Mouse (Mus musculus) heart, postnatal 25 days (tissue): ENCODE results near the gene Mocs3. TPM values are rescaled to one million over a fixed set of nuclear protein-coding genes. Genes with fewer than 3 reads are reported as not detected.

ENCODE experiments used
- DNase-seq: peaks from one replicate; pipeline ENCODE4 v3.0.0; 2022; ENCODE audit warnings: low spot score
- intact Hi-C: fragments of 180-260 bp; cut with DNase I; formaldehyde crosslinking; loops from one replicate; pipeline ENCODE4 v1.15.1; 2025
- total RNA-seq, 2 experiments: library from RNA; stranded (reverse); gene quantifications; 2 replicates each; pipeline ENCODE4 v1.2.3; 2021

The Mocs3 gene
- total RNA-seq, result 1 to 10 TPM; 6.2 to 7.1 TPM

DNA sequence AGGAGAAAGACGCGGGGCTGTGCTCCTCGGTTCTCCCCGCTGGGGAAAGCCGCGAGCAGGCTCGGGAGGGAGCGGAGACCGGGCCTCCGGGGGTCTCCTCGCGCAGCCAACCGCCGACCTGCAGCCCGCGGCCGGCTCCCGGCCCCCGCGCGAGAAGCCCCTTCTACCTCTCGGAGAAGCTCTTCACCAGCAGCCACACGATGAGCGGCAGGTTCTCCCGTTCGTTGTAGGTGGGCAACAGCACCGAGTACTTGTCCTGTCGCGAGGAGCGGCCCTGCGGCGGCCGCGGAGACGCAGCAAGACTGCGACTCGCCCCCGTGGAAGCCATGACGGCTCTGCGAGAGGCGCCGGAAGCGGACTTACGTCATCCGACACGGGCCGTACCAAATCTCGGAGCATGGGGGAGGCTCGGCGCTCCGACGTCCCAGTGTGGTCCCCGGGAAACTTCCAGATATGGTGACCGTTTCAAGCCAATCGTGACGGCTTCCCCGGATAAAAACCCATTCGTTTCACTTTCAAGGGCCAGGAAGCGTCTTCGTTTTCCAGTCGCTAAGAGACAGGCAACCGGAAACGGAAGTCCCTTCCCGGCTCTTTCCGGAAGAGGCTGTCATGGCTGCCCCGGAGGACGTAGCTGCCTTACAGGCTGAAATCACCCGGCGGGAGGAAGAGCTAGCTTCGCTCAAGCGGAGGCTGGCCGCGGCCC is at the start of gene Mocs3, which contains the start of the genes Gm20716 and Dpm1:
Gene Mocs3 (plus strand): TSS at position 597 of the 703 bp plus-strand sequence.
Gene Gm20716 (minus strand): TSS at position 339 of the 703 bp plus-strand sequence.
Gene Dpm1 (minus strand): TSS at position 566 of the 703 bp plus-strand sequence.
- intact Hi-C loops, result no loop called here

DNA sequence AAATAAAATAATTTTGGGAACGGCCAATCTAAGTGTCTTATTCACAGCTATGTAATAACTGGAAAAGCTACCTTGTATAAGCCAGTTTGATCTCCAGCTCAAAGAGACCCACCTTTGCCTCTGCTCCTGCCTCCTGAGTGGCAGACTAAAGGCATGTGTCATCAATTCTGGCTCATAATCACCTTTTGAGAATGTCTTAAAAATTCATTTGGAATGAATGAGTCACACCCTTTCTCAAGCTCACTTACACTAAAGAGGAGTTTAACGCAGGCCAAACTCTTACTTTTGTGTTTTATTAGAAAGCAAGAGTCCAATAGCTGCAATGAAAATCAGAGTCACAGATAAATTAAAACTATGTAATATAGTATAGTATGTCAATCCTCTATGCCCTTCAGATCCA is 38.6 kb upstream of the Mocs3 start:
- intact Hi-C loops, result no loop called here
- DNase-seq, result no peak

More for the DNA sequence above, at the start of gene Mocs3, which contains the start of the genes Gm20716 and Dpm1:
- peak; percentile 75 for DNase-seq

GRCm38 (mm10) chr2:168193685-168194084 is 36.7 kb upstream of the Mocs3 start:
- DNase-seq, result no peak
- intact Hi-C loops, result no loop called here

DNA sequence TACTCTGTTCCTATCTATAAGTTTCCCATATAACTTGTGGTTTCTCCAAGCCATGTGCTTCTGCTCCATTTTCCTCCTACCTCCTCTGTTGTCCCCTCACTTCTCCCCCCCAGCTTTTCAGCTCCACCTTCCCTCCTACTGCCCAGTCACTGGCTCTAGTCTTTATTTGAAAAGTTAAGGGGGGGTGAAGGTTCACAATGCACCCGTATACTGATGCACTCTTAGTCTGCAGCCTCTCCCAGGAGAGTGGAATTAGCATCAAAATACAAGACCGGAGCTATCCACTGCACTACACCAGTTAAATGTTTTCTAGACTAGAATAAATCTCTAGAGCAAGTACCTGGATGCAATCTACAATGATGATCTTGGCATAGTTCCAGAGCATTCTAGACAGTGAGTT is 34.7 kb upstream of the Mocs3 start:
- intact Hi-C loops, result no loop called here
- no peak for DNase-seq

DNA sequence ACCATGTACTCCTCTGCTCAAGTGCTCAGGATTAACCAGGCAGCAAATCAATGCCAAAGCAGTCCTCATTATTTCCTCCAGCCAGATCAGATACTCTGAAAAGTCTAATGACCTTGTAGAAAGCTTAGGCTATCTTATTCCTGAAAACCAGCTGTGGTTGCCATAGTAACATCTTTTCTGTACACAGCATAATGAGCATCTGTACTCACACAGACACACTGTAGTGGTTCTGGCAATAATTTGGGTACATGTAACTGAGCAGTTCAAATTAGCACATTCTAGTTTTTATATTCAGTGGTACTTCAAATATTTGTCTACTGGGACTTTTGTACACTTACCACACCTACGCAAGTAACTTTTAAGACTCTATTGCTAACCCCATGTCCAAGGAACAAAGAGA is 32.0 kb upstream of the Mocs3 start:
- intact Hi-C loops, result no loop called here
- DNase-seq, result no peak

DNA sequence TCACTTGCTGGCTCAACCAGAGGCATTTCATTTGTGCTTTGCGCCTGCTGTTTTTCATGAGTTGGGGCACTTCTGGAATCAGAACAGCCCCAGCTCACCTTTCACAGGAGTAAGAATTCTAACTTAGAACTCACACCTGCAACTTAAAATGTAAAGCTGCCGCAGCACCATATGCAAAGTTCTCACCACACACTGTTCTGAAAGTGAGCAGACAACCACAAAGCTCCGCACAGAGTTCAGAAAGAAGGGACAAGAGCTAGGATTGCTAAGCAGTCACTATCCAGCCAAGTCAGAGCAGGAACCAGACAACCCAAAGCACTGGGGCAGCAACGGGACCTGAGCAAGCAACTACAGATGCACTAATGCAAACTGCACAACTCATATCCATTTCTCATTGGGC is 30.9 kb upstream of the Mocs3 start:
- DNase-seq, result no peak
- intact Hi-C loops, result no loop called here

DNA sequence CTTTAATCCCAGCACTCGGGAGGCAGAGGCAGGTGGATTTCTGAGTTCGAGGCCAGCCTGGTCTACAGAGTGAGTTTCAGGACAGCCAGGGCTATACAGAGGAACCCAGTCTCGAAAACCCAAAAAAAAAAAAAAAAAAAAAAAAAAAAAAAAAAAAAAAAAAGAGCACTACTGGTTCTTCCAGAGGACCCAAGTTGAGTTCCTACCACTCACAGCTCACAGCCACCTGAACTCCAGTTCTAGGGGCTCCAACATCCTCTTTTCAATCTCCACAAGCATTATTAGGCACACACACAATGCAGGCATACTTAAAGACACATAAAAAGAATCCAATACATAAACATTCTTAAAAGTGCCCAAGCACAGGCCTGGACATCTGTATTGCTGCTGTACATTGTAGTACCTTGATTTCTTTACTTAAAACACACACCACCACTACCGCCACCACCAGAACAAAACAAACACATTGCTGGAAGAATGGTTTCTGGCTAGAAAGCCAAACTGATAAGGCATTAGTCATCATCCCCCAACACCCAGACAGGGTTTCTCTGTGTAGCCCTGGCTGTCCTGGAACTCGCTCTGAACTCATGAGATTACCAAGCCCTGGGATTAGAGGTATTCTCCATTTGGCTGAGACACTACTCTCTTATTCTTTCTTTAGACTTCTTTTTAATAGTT is 30.3 kb upstream of the Mocs3 start:
- intact Hi-C loops, result loop anchor here (5.0 kb wide), 1 partner anchor 43 kb away; no protein-coding TSS in a partner anchor
- DNase-seq, result no peak

GRCm38 (mm10) chr2:168204476-168204999 is 25.9 kb upstream of the Mocs3 start:
- DNase-seq, result no peak
- intact Hi-C loops, result loop anchor here (5.0 kb wide), 1 partner anchor 47 kb away; no protein-coding TSS in a partner anchor

- intact Hi-C loops, result no loop called here
Measured at GRCm38 (mm10) chr2:168205265-168205664, 25.2 kb upstream of the Mocs3 start.

GRCm38 (mm10) chr2:168205681-168206631 is 24.5 kb upstream of the Mocs3 start:
- DNase-seq, result no peak
- intact Hi-C loops, result no loop called here

More at GRCm38 (mm10) chr2:168205265-168205664, 25.2 kb upstream of the Mocs3 start:
- DNase-seq, result peak; percentile 60

- DNase-seq, result peak; percentile 93
- intact Hi-C loops, result no loop called here
Measured at GRCm38 (mm10) chr2:168206725-168207644, 23.4 kb upstream of the Mocs3 start, which contains the start of gene Adnp. Adnp (minus strand) TSS chr2:168207112.

GRCm38 (mm10) chr2:168207883-168208282 is 22.5 kb upstream of the Mocs3 start:
- intact Hi-C loops, result loop anchor here (2.0 kb wide), 1 partner anchor 91 kb away; no protein-coding TSS in a partner anchor
- DNase-seq, result no peak

- no peak for DNase-seq
- intact Hi-C loops, result loop anchor here (2.0 kb wide), 1 partner anchor 15 kb away; no protein-coding TSS in a partner anchor
Measured at GRCm38 (mm10) chr2:168213788-168214397, 16.5 kb upstream of the Mocs3 start.

GRCm38 (mm10) chr2:168223326-168223725 is 7.1 kb upstream of the Mocs3 start:
- no peak for DNase-seq
- intact Hi-C loops, result no loop called here

DNA sequence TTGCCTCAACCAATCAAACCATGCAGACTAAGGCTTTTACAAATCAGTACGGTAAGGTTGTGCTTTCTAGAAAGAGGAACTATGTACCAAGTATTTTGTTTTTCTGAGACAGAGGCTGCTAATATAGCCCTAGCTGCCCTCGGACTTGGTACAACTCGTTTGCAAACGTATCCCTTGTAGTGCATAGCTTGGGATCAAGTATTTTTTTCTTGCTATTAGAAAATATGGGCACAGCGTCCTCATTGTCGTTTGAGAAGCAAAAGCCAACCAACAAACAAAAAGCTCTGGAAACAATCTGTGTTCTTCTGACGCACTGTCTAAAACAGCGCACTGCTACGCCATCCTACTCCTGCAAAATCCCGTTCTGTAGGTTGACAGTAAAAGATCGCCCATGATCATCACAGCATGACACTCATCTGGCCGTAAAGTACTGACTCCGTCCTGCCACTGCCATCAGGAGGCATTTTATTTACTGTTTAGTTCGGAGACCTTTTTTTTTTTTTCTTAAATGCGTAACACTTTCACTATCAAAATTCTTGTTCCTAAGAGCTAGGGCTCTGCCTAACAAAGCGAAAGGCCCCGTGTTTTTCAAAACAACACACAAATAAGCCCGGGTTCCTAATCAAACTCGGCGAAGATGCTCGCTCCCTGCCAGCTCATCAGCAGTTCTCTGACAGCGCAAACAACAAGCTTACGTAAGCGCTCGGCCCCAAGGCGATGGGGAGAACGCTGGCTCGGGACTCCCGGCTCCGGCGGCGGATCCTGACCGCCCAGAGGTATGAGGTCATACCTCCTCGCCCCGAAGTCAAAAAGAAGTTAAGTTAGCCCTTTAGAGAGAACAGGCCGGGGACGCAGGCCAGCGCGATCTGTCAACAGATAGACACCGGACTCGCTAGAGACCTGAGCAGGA is 1.1 kb upstream of the Mocs3 start:
- no peak for DNase-seq
- intact Hi-C loops, result loop anchor here (2.0 kb wide), 1 partner anchor 15 kb away; no protein-coding TSS in a partner anchor

- intact Hi-C loops, result no loop called here
- DNase-seq, result no peak
Measured at GRCm38 (mm10) chr2:168230773-168231470, 500 bp downstream of the Mocs3 start.
